Mouse (Mus musculus): ENCODE measurements around the gene Tln2.

GRCm38 (mm10) chr9:67285544-67285943 is 274.0 kb downstream of the Tln2 start:
- TF ChIP-seq MYOG (IDR thresholded peaks at IDR 0.05; ENCODE audit: control insufficient read depth, extremely low read depth, insufficient read length) (no peak), CTCF (IDR thresholded peaks at IDR 0.05; ENCODE audit: control insufficient read depth, insufficient read depth, insufficient read length) (no peak)

Data from C2C12 (cell line).